Mouse (Mus musculus) lung, postnatal 4 days (tissue): Measurements from ENCODE around the gene Mapkapk2.
"Not testable (repeated sequence)": the region's sequence is repeated elsewhere in the genome, so short reads cannot be mapped to it uniquely, and the experiment has no call there.

ENCODE experiments used
- DNase-seq, 2 experiments: peaks; one replicate each; pipeline ENCODE4 v3.0.0; 2021

The Mapkapk2 gene

DNA sequence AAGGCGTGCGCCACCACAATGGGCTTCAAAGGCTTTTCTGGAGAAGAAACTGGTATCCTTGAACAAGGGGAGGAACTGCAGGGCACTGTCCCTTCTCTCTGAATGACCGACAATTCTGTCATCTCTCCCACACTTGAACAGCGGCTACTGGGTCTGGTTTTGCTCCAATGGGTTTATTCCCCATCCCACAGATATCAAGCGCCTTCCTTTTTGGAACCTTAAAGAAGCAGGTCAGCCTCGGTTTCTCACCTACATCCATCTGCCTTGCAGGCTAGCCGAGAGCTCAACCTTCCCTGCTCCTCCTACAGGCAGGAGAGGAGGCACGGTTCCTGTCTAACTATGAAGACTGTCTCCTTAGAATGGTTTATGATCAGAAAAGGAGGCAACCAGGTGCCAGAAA is 48.7 kb downstream of the Mapkapk2 start:
- DNase-seq, result no peak

DNA sequence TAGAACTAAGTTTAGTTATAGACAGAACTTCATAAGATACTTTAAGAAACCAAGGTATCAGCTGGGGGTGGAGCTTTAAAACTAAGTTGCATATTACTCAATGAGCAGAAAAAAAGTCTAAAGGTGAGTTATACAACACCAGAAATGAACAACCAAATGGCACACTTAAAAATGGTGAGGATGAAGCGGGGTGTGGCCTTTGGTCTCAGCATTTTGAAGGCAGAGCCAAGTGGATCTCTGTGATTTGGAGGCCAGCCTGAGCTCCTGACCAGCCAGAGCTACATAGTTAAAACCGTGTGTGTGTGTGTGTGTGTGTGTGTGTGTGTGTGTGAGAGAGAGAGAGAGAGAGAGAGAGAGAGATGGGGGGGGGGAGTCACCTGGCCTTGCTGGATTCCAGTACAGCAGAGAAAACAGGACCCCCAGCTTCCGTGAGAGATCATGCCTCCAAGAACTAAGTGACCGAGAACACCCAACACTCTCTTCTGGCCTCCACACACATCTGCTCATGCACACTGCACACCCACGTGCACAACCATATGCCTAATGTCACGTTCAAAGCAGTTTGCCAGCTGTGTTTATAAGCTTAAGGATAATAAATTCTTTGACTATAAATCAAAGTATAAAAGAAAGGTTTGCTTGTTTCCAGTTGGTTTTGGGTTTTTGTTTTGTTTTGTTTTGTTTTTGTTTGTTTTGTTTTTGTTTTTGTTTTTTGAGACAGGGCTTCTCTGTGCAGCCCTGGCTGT is 49.3 kb downstream of the Mapkapk2 start:
- no peak for DNase-seq

DNA sequence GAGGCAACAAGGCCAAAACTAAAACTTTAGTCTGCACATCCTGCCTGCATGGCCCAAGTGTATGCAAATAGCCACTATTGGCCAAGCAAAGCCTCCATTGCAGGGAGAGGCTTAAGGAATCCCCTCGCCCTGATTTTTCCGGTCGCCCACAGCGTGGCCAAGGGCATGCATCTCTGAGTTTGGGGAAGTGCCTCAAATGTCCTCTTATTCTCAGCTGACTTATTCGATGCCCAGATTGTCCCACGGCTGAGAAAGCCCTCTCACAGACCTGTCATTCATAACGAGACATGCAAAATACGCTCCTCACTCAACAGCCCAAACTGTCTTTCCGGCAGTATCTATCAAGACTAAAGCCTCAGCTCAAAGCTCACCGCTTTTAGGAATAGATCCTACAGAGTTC is 51.0 kb downstream of the Mapkapk2 start:
- DNase-seq, result no peak

DNA sequence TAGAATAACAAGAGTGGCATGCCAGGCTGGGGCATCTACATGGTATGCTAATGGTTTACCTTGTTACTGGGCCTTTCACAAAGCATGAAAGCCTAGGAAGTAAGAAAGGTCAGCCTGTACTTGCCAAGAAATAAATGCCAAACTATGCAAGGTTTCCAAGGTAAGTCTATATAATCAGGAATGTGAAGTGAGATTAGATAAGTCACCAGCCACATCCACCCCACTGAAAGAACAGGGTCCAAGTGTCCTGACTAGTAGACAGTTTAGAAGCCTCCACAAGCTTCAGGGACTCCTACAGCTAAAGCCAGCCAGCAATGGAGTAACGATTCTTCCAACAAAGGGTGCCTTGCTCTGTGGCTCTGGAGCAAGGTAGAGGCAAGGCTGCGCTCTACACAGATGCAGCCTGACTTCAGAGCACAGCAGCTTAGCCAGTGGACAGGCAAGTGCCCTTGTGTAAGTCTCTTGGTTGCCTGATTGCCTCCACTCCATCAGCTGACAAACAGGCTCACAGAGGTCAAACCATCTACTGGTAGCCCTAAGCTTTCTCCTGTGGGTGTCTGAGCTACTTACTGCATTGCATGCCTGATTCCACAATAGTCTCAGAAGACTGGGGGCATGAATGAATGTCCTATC is 51.8 kb downstream of the Mapkapk2 start:
- DNase-seq, result no peak

DNA sequence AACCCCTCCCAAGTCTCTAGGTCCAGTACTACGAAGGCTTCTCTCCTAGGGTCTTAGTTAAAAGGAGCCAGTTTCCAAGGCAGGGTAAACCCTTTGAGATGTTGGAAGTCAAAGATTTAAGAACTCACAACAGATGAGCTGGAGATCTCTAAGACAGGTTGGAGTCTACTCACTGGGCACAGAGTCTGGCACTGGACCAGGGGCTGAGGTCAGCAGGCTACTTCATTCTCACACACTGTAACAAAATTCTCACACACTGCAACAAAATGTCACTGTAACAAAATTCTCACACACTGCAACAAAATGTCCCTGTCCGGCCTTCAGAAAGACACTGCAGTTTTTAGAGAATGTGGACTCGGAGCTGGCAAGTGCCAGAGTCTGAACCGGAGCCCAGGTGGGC is 54.0 kb downstream of the Mapkapk2 start:
- DNase-seq, result no peak

DNA sequence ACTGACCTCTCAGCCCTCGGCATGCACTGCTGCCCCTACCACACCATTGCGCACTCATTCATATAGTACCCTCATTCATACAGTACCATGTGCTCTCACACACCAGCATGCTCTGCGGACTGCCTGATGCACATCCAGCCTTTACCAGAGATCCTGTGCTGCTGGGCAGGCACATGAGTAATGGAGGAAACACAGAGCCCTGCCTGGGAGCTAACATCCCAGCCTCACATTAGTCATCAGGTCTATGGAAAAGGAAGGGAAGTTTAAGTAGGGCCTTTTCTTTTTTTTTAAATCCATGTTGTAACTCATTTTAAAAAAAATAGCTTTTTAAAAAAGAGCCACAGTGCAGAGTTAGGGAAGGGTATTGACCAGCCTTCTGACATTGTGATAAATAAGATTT is 54.9 kb downstream of the Mapkapk2 start:
- DNase-seq, result no peak

DNA sequence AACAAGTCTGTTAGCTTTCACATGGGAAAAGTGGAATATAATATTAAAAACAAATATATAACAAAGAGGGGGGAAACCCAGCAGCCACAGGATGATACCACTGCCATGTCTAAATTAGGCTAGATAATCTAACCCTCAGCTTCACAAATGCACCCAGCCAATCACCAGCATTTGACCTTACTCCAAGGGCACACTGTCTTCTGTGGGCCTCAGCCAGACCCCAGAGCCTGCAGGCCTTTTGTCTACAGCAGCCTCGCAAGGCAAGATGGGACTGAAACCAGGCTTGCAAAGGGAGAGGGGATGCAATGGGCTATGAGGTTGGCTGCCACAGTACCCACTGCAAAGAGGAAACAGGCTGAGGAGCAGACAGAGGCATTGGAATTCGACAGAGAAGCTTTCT is 55.4 kb downstream of the Mapkapk2 start:
- no peak for DNase-seq

DNA sequence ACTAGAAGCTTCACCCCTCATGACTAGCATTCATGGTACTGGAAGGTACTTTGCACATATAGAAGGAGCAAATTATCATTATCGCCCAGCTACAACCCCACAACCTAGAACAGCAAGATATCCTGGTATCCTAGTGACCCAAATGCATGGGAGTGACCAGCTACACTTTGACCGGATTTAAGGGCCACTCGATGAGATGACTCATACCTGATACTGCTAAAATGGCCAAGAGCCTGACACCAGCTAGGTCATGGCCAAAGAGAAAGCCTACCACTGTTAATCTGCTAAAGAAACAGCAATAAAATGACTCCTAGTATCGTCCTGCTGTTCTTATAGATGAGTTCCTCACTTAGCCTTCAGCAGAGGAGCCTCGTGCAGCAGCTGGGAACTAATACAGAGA is 58.1 kb downstream of the Mapkapk2 start:
- no peak for DNase-seq

DNA sequence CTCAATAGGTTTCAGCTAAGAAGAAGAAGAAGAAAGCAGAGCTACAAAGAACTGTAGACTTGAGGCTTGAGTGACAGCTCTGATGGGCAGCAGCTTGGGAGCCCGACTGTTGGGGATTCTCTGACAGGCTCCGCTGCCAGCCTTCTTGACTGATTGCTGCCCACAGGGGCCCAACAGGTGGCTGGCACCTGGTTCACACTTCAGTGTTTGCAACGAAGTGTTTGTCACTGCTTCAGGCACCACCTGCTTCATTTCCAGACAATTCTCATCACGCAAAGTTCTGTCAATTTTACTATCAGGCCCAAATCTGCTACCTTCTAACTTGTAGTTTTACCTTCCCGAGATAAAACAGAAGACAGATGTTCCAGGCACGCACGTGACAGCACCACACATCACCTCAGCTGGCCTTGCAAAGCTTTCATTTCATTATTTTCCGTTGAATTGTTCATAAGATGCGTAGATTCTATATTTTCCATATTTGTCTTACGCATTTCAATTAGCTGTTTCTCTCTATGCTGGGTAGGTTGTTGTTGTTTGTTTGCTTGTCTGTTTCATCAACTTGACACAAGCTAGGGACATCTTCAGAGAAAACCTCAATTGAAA is 59.1 kb downstream of the Mapkapk2 start:
- no peak for DNase-seq

DNA sequence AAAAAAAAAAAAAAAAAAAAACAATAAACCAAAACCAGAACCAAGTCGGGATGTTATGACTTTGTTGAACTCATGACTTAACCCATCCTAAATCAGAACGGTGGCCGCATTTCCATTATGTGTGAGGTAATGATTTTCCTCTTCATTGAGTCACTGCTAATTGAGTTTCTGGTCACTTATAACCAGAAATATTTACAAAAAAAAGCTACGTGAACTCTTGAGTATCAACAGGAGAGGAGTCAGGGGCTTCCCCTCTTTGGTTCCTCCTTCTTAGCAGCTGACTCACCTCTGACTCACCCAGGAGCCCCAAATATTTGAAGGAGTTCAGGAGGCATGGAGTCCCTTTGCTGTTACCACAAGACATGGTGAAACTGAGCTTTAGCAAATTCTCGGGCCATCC is 59.6 kb downstream of the Mapkapk2 start:
- no peak for DNase-seq

DNA sequence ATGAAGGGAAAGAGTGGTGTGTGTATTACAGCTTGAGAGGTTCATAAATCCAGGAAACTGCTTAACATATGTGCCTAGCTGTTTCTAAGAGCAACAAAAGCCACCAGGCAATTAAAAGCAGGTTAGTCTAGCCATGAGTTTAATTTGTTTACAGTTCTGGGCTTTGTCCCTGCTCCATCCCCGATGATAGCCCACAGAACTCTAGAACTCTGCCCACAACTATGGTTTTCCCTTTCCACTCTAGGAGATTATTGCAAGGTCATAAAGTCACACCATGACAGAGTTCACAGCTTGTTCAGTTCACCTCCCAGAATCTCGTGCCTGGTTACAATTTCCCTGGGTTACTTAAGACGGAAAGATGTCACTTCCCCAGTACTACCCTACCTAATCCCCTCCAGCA is 66.4 kb downstream of the Mapkapk2 start:
- DNase-seq, result no peak

DNA sequence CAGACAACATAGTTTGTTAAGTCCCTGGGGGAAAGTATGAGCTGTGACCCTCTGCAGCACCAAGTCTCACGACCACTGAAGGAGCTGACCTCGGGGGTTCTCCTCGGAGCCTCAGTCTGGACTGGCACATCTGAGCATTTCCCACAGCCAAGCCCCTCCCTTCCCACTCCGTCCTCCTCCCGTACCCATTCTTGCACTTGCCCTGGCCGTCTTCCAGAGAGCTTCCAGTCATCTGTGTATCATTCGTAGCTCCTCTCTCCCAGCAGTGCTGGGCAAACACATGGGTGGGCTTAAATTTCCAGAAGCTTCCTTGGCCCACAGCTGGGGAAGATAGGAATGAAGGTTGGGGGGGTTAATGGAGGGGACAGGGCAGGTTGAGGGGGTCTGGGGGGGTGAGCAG is 67.4 kb downstream of the Mapkapk2 start:
- DNase-seq, result no peak

DNA sequence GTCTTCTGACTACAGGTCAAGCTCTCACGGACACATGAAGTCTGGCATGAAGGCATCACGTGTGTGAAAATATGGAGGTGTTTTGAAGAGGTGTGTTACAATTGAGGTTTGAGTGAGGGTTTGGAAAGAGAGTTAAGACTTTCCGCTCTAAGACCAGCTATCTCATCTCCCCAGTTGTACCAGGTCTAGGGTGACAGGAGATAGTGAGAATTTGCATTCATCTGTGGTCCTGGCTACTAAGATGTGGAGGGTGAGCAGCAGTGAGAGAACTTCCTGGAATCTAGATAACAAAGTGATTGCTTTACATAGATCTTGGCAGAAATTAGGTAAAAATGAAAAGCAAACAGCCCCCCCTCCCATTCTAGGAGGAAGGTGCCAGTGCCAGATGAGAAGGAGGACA is 68.4 kb downstream of the Mapkapk2 start:
- no peak for DNase-seq

DNA sequence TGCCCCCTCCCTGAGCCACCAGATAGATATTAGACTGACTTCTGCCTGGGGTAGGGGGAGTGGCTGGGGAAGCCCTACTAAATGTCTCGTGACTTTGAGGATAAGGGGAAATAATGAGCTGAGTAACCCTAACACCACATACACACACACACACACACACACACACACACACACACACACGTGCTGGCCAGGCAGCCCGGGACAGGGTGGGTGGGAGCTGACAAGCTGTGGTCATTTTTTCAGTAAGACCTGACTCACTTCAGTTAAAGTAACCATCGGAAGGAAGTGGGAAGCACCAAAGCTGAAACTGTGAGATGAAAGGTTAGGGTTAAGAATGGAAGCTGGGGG is 71.8 kb downstream of the Mapkapk2 start:
- no peak for DNase-seq

DNA sequence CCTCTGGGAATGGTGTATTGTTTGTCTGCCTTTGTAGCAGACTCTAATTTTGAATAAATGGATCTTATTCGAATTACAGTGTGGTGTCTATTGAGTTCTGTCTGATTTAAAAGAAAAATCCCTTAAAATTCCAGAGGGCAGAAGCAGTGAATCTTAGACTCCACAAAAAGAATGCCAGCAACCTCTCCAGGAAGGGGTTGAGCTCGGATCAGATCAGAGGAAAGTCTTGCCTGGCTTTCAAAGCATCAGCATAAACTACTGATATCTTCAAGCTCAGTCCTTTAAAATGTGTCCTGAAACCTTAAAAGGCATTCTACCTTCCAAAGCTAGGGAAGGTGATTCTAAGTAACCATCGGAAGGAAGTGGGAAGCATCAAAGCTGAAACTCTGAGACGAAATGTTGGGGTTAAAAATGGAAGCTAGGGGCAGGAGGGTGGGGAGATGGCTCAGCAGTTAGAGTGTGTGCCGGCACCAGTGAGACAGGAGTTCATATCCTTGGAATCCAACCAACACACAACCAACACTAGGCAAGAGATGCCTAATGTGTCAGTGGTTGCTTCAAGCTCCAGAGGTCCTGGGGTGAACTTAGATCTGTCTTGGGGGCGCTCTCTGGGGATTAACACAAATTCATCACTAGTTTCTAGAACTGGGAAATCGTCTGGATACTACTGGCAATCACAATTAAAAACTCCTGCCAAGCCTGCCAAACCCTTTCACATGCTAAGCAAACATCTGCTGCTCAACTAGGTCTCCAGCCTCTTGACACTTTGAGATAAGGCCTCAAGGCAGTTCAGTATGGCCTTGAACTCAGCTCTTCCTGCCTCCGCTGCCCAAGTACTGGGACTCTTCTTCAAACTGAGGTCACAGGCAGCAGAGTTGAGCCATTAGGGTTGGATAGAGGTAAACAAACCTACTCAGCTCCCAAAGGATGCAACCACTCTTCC is 72.5 kb downstream of the Mapkapk2 start:
- DNase-seq, result no peak

DNA sequence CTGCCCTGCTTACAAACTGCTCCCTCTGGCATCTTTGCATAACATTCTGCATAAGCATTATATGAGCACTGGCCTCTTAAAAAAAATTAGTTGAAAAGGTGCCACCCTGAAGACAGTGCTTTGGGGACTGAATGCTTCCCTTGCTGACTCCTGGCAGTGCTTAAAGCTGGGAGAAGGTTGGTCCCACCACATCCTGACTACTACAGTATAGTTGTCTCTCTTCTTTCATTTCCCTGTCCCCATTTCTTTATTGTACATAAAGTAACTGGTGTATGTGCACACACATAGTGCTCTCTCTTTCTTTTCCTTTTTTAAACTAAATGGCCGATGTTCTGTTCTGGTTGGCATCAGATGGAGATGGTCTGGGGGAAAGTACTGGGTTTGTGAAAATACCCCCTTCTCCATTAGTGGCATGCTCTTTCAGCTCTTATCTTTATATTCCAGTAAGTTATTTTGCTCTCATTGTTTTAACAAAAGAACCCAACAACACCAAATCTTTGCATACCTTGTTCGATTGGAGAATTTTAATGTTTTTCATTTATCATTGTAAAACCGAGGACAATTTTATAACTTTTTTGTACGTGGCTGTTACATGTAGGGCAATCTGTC is 74.3 kb downstream of the Mapkapk2 start:
- DNase-seq, result not testable (repeated sequence)

DNA sequence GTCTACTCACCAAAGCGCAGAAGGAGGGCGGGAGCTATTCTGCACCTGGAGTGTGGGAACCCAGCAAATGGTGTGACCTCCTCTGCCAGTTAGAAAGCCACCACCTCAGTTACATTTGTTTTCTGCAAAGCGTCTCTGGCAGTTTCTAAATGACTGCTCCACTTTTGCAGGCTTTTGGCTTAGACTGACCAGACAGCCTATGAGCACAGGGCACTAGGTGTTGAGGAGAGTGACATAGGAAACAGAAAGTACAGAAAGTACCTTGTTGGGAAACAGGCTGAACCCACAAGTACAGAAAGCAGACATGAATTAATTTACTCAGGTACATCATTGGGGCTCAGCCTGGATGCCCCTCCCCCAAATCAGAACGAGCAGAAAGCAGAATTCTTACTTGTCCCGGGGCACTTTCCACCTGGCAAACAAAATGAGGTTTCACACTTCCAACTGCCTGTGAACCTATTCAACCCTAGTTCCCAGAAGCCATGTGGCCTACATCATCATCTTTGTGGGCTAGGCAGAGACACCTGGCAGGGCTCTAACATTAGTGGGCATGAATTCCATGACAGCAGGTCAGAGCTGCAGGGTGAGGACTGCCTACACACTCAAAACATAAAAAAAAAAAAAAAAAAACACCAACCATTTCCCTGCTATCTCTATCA is 74.9 kb downstream of the Mapkapk2 start:
- DNase-seq, result no peak

DNA sequence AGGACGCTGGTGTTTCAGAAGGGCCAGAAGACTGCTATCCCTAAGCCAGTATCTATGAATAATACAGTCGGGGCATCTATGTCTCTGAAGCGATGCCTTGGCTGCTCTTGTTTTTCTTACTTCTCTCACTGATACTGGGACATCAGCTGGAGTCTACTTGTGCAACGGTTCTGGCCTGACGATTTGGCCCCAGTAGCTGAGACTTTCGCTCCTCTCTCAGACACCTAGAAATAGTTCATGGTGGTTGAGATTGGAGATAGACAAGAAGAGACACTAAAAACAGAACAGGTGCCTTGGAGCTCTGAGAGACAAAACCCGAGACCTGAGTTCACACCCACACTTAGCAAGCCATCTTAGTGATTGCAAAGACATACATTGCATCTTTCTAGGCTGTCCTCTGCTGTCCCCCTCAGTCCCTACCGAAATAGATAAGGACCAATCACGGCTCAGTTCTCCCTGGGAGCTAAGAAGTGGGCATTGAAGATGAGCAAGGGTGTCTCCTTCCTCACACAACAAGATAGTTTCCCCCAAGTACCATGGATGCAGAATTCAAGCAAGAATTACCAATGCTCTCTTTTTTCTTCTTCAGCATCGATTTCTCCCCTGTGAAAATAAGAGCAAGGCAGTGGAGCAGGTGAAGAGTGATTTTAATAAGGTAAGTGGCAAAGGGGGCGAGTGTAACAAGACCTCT is 75.6 kb downstream of the Mapkapk2 start:
- DNase-seq, result no peak

DNA sequence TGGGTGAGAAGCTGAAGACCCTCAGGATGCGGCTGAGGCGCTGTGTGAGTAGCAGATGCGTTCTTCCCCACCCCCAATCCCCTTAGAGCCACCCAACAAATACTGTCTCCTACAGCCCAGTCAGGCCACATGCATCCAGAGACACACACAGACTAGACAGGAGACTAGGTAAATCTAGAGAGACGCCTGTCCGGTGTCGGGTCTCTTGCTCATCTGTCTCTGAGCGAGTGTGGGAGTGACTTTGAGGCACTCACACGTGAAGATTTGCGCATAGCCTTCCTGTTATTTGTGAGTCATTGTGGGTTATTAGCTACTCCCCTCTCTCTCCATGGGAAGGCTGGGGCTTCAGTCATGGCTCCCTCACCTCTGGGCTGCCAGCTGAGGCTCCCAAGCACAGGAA is 76.2 kb downstream of the Mapkapk2 start:
- DNase-seq, result no peak

DNA sequence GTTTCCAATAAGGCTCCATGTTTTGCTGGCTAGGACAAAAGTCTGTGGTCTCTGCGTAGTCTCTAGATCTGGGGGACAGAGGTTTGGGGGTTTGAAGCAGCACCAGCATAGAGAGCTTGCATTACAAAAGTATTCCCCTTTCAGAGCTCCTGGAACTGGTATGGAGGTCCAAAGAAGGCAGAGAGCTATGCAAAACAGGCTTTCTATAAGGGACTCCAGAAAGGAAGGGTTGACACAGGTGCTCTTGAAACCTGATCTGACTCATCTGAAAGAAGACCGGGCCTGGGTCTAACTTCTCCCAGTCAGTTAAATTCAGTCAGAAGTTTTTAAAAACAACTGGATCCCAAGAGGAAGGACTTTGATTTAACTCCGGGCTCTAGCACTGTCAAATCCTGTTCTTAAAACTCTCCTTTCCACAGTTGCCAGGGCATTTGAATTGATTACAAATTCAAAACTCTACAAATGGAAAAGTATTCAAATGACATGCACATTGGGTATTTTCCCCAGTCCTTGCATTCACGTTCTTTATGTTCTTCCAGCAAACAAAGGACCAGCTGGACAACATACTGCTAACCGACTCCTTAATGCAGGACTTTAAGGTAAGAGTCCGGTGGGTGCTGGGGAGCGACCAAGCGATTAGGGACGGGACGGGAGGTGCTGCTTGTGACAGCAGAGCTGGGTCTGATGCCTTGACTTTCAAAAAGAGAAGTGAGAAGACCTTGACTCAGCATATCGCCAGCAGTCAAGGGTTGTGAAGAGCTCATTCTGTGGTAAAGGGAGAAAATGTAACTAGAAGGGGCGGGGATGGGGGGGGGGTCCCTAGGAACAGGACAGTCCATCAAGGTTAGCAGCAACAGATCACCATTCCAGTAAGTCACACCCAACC is 77.0 kb downstream of the Mapkapk2 start:
- DNase-seq, result no peak
